Mouse (Mus musculus) lung, adult 18-20 months (tissue): ENCODE measurements around the gene Pklr.

Experiments
- DNase-seq, 2 experiments: peaks; one replicate each; pipeline ENCODE4 v3.0.0; 2022; ENCODE audit warnings: mixed read lengths in 2 of 2

Gene Pklr

GRCm38 (mm10) chr3:89135958-89136357, at the start of gene Pklr:
Gene Pklr (plus strand): TSS chr3:89136142.
- DNase-seq = no peak

- peak; percentile 80 to 84 for DNase-seq
These were observed 48.4 kb upstream of the Pklr start for GRCm38 (mm10) chr3:89087338-89088110.

- peak in 1 of 2 experiments; percentile 9 for DNase-seq
These were observed 47.0 kb upstream of the Pklr start for GRCm38 (mm10) chr3:89088974-89089373.

- peak; percentile 94 for DNase-seq
These were observed 45.9 kb upstream of the Pklr start for GRCm38 (mm10) chr3:89089882-89090591.

GRCm38 (mm10) chr3:89090694-89091655, 45.0 kb upstream of the Pklr start:
- DNase-seq = peak; percentile 82 to 87

- no peak for DNase-seq
These were observed 44.0 kb upstream of the Pklr start for GRCm38 (mm10) chr3:89091811-89092508.

- DNase-seq = no peak
These were observed 43.3 kb upstream of the Pklr start for GRCm38 (mm10) chr3:89092509-89093090.

- DNase-seq = peak; percentile 87 to 92
These were observed 42.8 kb upstream of the Pklr start, which contains the start of gene Rusc1 for GRCm38 (mm10) chr3:89093175-89093574. Gene Rusc1 (minus strand): TSS chr3:89093311.

DNA sequence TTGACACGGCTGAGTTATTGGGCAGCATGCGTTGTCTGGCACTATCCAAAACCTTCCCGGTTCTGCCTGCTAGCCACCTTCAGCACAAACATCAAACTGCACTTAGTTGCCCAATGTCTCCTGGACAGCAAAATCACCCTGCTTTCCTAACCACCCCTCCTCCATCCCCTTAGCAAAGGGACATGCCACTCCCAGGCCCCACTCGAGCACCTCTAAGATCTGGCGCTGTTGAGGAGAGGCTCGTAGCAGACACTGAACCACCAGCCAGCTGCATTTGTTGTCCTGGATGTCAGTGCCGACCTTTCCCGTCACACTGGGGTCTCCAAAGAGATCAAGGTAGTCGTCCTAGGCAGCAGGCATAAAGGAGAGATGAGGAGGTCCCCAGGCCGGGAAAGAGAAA, 41.9 kb upstream of the Pklr start:
- DNase-seq = peak in 1 of 2 experiments; percentile 27

GRCm38 (mm10) chr3:89100811-89101210, 35.1 kb upstream of the Pklr start, which contains the start of gene Gm43738:
Gene Gm43738 (minus strand): TSS chr3:89101099.
- peak in 1 of 2 experiments; percentile 10 for DNase-seq

DNA sequence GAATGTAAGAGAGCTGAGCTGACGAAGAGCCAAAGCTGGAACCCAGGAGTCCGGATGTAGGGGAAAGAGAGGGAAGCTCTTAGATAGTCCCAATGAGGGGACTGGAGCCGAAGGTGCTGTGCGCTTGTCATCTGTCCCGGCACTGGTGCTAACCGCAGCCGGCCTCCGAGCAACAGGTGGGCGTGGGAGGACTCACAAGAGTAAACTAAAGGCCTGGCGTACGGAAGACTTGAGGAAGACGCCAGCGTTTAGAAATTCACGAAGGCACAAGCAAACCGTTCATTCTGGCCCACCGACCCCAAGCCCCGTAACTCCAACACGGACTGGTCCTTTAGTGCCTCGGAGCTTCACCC, 34.5 kb upstream of the Pklr start:
- DNase-seq = no peak

GRCm38 (mm10) chr3:89101812-89102494, 34.0 kb upstream of the Pklr start, which contains the start of gene Fdps:
Gene Fdps (minus strand): TSS chr3:89101959.
- peak; percentile 98 to 99 for DNase-seq

DNA sequence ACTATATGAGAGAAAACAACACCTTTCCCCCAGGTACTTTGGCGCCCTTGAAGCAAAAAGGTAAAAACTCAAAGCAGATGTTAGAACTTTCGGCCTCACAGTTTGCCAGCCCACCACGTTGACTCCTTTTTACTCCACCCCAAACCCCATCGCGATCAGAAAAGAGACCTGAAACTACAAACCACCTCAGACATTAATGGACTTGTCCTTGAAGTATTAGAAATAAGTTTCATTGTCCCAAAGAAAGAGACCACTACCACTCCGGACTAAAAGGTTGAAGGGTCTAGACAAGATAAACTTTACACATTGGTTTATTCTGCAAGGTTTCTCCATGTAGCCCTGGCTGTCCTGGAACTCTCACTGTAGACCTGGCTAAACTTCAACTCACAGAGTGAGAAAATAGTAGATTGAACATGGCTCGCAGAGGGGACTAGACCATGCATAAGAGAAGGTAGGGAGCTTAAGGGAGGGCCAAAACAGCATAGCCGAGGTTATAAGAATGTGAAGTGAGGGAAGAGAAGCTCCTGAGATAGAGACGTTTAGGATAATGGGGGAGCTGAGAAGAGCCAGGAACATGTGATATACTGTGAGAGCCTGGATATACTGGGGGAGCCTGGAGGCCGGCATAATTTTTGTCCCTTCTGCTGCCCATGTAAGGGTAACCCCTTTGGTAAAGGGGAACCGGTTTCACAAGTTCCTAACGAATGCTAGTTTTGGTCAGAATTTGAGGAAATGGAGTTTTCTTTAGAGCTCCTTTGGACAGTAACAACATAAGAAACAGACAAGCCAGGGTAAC, 33.2 kb upstream of the Pklr start:
- DNase-seq = no peak

GRCm38 (mm10) chr3:89103291-89103595, 32.7 kb upstream of the Pklr start:
- no peak for DNase-seq

DNA sequence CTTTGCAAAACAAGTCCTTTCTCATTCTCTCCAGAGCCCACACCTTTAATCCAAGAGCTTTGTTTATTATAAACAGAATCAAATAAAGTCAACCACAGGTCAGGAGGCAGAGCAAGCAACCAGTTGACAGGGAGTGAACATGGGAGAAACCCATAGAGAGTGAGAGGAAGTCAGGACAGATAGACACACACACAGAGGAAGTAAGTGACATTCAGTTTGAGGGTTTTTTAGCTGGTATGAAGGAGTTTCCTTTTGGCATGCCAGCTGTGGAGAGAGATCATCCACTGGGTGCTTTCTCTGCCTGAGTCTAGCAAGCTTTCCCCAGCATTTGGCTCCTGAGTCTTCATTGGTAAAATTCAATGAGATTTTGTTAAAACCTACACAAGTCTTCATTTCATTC, 29.1 kb upstream of the Pklr start:
- no peak for DNase-seq

DNA sequence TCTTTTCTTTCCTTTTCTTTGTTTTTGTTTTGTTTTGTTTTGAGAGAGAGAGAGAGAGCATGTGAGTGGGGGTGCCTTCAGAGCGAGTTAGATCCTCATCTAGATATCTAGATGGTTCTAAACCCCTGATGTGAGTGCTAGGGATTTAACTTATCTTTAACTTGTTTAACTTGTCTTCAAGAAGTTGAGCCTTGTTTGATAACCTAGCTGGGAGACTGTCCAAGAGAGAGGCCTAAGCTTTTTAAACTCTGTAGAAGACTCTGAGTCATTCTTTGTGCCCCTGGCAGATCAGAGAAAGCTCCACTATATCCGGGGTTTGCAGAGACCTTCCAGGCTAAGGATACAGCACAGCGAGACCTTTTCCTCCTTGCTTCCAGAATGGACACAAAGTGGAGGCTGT, 28.4 kb upstream of the Pklr start:
- no peak for DNase-seq

GRCm38 (mm10) chr3:89108146-89108545, 27.8 kb upstream of the Pklr start:
- DNase-seq = no peak

GRCm38 (mm10) chr3:89113058-89113457, 22.9 kb upstream of the Pklr start:
- no peak for DNase-seq

DNA sequence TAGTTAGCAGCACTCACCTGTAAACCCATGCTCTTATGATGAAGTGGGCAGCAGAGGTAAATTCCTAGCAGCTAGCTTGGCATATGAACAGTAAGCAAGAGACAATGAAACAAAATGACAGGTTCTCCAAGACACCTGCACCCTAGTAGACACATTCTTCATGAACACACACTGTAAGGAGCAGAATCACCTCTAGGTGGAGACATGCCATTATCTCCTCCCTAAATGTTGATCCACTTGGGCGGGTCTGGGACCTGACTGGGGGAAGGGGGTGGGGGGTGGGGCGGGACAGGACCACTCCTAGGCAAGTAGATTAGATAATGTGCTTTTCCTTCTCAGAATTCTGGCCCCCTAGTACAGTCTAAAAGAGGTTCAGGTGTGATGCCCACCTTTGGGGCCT, 20.4 kb upstream of the Pklr start:
- peak in 1 of 2 experiments; percentile 32 for DNase-seq

DNA sequence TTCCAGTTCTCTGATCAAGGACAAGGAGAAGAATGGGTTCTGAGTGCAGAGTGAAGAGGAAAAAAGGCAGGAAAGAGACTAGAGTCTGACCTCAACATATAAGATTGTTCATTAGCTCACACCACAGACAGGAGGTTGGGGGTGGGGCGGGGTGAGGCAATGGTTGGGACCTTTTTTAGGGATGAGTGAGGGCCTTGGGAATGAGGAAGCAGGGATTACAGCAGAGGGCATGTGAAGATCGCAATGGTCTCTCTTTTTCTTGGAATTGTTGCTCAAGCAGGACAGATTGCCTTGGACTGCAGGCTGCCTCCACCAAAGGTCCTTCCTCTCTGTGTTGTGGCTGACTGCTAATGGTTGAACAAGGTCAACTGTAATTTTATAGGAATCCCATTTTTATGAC, 12.6 kb upstream of the Pklr start:
- peak; percentile 42 to 60 for DNase-seq

DNA sequence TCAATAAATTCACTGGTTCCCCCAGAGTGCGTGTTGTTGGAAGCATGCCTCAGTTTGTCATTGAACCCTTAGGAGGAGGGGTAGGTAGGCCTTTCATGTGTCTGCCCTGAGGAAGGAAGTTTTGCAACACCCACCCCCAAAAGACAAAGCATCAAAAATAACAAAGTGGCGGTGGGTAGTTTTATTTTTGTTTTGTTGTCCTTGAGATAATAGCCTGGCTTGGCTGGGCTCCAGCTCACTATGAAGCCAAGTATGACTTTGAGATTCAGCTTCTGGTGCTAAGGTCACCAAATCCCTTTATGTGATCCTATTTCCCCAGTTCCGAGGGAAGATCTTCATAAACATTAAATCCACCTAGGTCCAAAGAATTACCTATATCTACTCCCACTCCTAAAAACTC, 11.7 kb upstream of the Pklr start:
- DNase-seq = no peak
